Mouse (Mus musculus) limb, embryonic 13.5 days (tissue): Measurements from ENCODE around the gene Trim37. TPM values are rescaled to one million over a fixed set of nuclear protein-coding genes. Genes with fewer than 3 reads are reported as not detected.
"Not testable (repeated sequence)": the region's sequence is repeated elsewhere in the genome, so short reads cannot be mapped to it uniquely, and the experiment has no call there.

Experiments used
- ATAC-seq: fragments of 200-750 bp; cut with Nextera tagmentation; 2 replicates; pipeline ENCODE4 v1.8.0; 2017; ENCODE audit warnings: low read depth, moderate number of reproducible peaks, moderate TSS enrichment; ENCODE audit not compliant: low FRiP score
- H3K27ac ChIP-seq: fragments of 300-500 bp; sonication (generic); 2 replicates; pipeline ENCODE4 v1.5.1; 2015; ENCODE audit warnings: inconsistent platforms, mild to moderate bottlenecking, moderate library complexity
- H3K27me3 ChIP-seq: fragments of 300-500 bp; sonication (generic); 2 replicates; pipeline ENCODE4 v1.6.1; 2015; ENCODE audit warnings: mild to moderate bottlenecking, inconsistent platforms
- H3K36me3 ChIP-seq: fragments of 300-500 bp; sonication (generic); 2 replicates; pipeline ENCODE4 v1.6.1; 2015; ENCODE audit warnings: inconsistent platforms, mild to moderate bottlenecking, moderate library complexity
- H3K4me1 ChIP-seq: fragments of 300-500 bp; sonication (generic); 2 replicates; pipeline ENCODE4 v1.6.1; 2015; ENCODE audit warnings: inconsistent platforms
- H3K4me2 ChIP-seq: fragments of 300-500 bp; sonication (generic); replicated peaks from 2 replicates; pipeline ENCODE4 v1.6.1; 2015; ENCODE audit warnings: inconsistent platforms, mild to moderate bottlenecking, moderate library complexity
- H3K4me3 ChIP-seq: fragments of 300-500 bp; sonication (generic); 2 replicates; pipeline ENCODE4 v1.5.1; 2015; ENCODE audit warnings: moderate library complexity, mild to moderate bottlenecking, inconsistent platforms
- H3K9ac ChIP-seq: fragments of 300-500 bp; sonication (generic); 2 replicates; pipeline ENCODE4 v1.6.1; 2015; ENCODE audit warnings: mild to moderate bottlenecking, inconsistent platforms
- H3K9me3 ChIP-seq: fragments of 300-500 bp; sonication (generic); 2 replicates; pipeline ENCODE4 v1.6.1; 2016; ENCODE audit warnings: inconsistent platforms
- WGBS: fragments of 180-500 bp; shearing (Covaris S2); methylation state at CpG from one replicate; pipeline ENCODE4 v1.1.7; 2015; 5-methylcytosine and 5-hydroxymethylcytosine counted together
- microRNA counts: library from miRNA; unstranded; fragments of <30 nt; microRNA quantifications from one replicate; lab custom pipeline; 2016
- microRNA-seq: library from miRNA; unstranded; fragments of <30 nt; microRNA quantifications from one replicate; pipeline ENCODE4, GENCODE M21; 2016
- polyA plus RNA-seq: library from polyadenylated mRNA; unstranded; fragments of >200 nt; fragmentation: Nextera tagmentation; extraction: Ambion mirVana; gene quantifications from 2 replicates; pipeline ENCODE4 v1.2.1, GENCODE M21; 2015

Trim37 gene
- polyA plus RNA-seq, 1 experiment from 2014 or later: 25.0 TPM

- H3K9ac ChIP-seq: no peak overlapping the region
- no peak overlapping the region for H3K27ac ChIP-seq
- ATAC-seq: no peak
- H3K4me3 ChIP-seq: no peak overlapping the region
- no peaks in the 10 kb centered on the region for H3K36me3 ChIP-seq
- H3K4me2 ChIP-seq: no peak overlapping the region
- 79% methylated on average over 5 of the region's 5 CpGs for WGBS
- H3K27me3 ChIP-seq: peaks cover 2% of the 10 kb centered on the region; the same call in 1 of the 2 replicates
- H3K4me1 ChIP-seq: no peaks in the 10 kb centered on the region
- no peaks in the 10 kb centered on the region for H3K9me3 ChIP-seq
Measured at GRCm38 (mm10) chr11:87257282-87257681, 130.4 kb downstream of the Trim37 start.

GRCm38 (mm10) chr11:87259792-87260191 lies 132.9 kb downstream of the Trim37 start:
- no peaks in the 10 kb centered on the region for H3K36me3 ChIP-seq
- 82% methylated on average over 10 of the region's 10 CpGs for WGBS
- no peak overlapping the region for H3K4me2 ChIP-seq
- no peak for ATAC-seq
- no peak overlapping the region for H3K4me3 ChIP-seq
- no peak overlapping the region for H3K27ac ChIP-seq
- no peaks in the 10 kb centered on the region for H3K9me3 ChIP-seq
- peaks cover 7% of the 10 kb centered on the region; the same call in 1 of the 2 replicates for H3K27me3 ChIP-seq
- peaks cover 4% of the 10 kb centered on the region; the same call in 1 of the 2 replicates for H3K4me1 ChIP-seq
- no peak overlapping the region for H3K9ac ChIP-seq

GRCm38 (mm10) chr11:87261705-87262104 lies 134.8 kb downstream of the Trim37 start:
- not testable (repeated sequence) for H3K9me3 ChIP-seq, H3K9ac ChIP-seq, H3K36me3 ChIP-seq, H3K4me2 ChIP-seq, H3K27me3 ChIP-seq, H3K27ac ChIP-seq, H3K4me1 ChIP-seq, H3K4me3 ChIP-seq, ATAC-seq
- 67% methylated on average over 4 of the region's 4 CpGs for WGBS

GRCm38 (mm10) chr11:87263946-87264345 lies 137.1 kb downstream of the Trim37 start:
- no peak for ATAC-seq
- no peaks in the 10 kb centered on the region for H3K9me3 ChIP-seq
- no peak overlapping the region for H3K27ac ChIP-seq
- 0 out of 2 replicates have a peak, but pooled peaks cover 7% of the 10 kb centered on the region for H3K27me3 ChIP-seq
- H3K4me3 ChIP-seq: no peak overlapping the region
- H3K4me1 ChIP-seq: peaks cover 4% of the 10 kb centered on the region; the same call in 1 of the 2 replicates
- H3K4me2 ChIP-seq: no peak overlapping the region
- no peaks in the 10 kb centered on the region for H3K36me3 ChIP-seq
- no peak overlapping the region for H3K9ac ChIP-seq
- 13% methylated on average over 7 of the region's 7 CpGs for WGBS

GRCm38 (mm10) chr11:87266246-87266645 lies 139.4 kb downstream of the Trim37 start:
- ATAC-seq: no peak
- no peak overlapping the region for H3K27ac ChIP-seq
- no peak overlapping the region for H3K4me2 ChIP-seq
- H3K27me3 ChIP-seq: 0 out of 2 replicates have a peak, but pooled peaks cover 5% of the 10 kb centered on the region
- no peaks in the 10 kb centered on the region for H3K36me3 ChIP-seq
- no peaks in the 10 kb centered on the region for H3K9me3 ChIP-seq
- WGBS: 60% methylated on average over 4 of the region's 4 CpGs
- no peak overlapping the region for H3K9ac ChIP-seq
- H3K4me3 ChIP-seq: no peak overlapping the region
- H3K4me1 ChIP-seq: peaks cover 8% of the 10 kb centered on the region

- Histone ChIP-seq H3K27me3 (0 out of 2 replicates have a peak, but pooled peaks cover 5% of the 10 kb centered on the region), H3K9me3 (no peaks in the 10 kb centered on the region), H3K36me3 (no peaks in the 10 kb centered on the region), H3K27ac (no peak overlapping the region), H3K4me1 (peaks cover 6% of the 10 kb centered on the region), H3K9ac (no peak overlapping the region), H3K4me2 (no peak overlapping the region), H3K4me3 (no peak overlapping the region)
- 88% methylated on average over 2 of the region's 2 CpGs for WGBS
- no peak for ATAC-seq
Measured at GRCm38 (mm10) chr11:87268803-87269202, 141.9 kb downstream of the Trim37 start.

MicroRNAs within 50 kb of the gene (microRNA counts, 519-probe panel; counts per million panel counts)
- 4,710 counts per million, percentile 91 among the panel's probes with 10 or more counts for microRNA mmu-miR-301a (lab: Ali Mortazavi, UCI)

Small RNA genes within 50 kb of the gene (microRNA-seq; reads per million reads assigned to microRNA genes)
- 1,302 reads per million, percentile 78 among the genes with 10 or more reads in this experiment for gene Mir301

Other genes starting within 250 kb of the Trim37 start
- gene Ypel2, start 133.4 kb upstream of the Trim37 start, polyA plus RNA-seq: 11.6 and 12.5 TPM in 2 replicates
- gene Gdpd1, start 53.0 kb upstream of the Trim37 start, polyA plus RNA-seq: 26.8 and 28.3 TPM in 2 replicates
- gene Smg8, start 40.3 kb upstream of the Trim37 start, polyA plus RNA-seq: 24.8 and 24.9 TPM in 2 replicates
- gene Prr11, start 18.4 kb upstream of the Trim37 start, polyA plus RNA-seq: 6.7 and 7.9 TPM in 2 replicates
- 86.2 and 86.3 TPM in 2 replicates for gene Ska2, start 17.8 kb upstream of the Trim37 start, polyA plus RNA-seq
- gene Ppm1e, start 231.9 kb downstream of the Trim37 start, polyA plus RNA-seq: 2.1 TPM in 2 replicates